Mouse (Mus musculus): ENCODE measurements at regions not wholly inside any gene's neighbourhood (a gene's known extent, or its start where the extent isn't known, plus 50 kb on each side); places are given as distances from the start of the nearest gene placed in this dataset.
A peak's percentile ranks its signal among the peaks of the same experiment; 100 is the strongest.

DNA sequence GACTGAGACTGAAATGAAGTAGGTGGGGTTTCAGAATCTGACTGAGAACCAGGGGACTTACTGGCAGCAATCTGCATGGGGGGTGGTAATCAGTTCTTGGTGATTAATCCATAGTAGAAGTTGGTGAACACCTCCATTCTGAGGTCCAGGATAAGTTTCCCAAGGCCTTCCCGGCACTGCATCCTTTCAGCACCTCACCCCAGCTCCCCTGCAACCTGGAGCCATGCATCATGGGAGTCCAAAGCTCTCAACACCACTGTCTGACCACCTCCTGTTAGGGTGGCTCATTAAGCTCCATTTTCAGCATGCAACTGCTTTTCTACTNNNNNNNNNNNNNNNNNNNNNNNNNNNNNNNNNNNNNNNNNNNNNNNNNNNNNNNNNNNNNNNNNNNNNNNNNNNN, 157.0 kb downstream of the Cyp26b1 start:
- no peak for DNase-seq (ENCODE audit: low spot score)

DNA sequence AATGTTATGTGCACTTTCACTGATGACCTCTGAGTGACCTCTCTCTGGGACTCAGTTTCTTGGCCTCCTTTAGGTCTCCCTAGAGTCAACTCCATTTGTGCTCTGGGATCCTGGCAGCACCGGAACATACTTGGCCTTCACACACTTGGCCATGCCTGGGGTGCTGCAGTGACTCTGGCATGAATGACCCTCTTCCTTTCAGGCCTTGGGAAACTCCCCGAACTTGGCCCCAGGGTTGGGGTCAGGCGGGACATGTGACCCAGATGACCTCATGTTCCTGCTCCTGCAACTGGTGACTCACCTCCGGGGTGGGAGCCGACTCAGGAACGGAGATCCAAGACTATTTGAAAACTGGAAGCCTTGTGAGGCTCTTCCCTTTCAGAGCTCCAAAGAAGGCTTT, 159.2 kb downstream of the Cyp26b1 start:
- no peak for DNase-seq (ENCODE audit: low spot score)

DNA sequence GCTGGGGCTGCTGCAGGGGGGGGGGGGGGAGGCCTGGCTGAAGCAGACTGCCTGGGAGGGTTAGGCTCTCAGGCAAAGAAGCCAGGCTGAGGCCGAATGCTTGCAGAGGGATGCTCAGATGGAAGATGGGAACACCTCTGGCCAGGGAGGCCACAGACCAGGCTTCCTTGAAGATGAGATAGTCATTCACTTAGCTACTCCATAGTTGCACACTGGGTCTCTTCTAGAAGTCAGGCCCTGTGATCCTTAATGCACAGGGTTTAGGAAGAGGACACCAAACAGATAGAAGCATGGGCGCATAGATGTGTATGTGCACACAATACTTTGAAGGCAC, 162.1 kb downstream of the Cyp26b1 start:
- DNase-seq (ENCODE audit: low spot score): no peak

DNA sequence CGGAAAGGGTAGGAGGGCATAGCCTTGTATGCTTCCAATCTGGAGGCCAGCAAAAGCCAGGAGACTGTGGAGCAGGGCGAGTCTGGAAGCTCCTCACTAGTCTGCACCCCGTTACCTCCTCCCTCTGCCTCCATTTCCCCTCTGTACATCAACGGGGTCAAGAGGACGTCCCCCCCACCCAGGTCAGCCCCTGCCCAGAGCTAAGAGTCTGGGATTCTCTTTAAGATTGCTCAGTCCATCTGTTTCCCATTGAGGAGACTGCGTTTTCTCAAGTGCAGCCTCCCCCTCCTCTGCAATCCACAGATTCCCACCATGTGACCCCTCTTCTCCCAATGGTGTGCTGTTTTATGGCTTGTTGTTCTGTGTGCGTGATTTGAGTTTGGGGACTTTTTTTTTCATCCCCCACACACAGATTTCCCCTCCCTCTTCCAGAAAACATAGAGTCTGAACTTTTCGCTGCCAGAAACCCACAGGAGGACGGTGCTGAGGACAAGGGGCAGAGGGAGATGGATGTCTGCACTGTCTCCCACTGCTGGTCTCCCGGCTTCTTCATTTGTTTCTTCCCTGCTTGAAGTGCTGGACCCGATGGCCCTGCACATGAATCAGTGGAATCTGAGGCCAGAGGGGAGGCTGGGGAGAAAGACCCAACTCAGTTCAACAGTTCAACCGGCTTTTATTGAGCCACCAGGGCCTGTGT, 162.6 kb downstream of the Cyp26b1 start:
- DNase-seq (ENCODE audit: low spot score): no peak

DNA sequence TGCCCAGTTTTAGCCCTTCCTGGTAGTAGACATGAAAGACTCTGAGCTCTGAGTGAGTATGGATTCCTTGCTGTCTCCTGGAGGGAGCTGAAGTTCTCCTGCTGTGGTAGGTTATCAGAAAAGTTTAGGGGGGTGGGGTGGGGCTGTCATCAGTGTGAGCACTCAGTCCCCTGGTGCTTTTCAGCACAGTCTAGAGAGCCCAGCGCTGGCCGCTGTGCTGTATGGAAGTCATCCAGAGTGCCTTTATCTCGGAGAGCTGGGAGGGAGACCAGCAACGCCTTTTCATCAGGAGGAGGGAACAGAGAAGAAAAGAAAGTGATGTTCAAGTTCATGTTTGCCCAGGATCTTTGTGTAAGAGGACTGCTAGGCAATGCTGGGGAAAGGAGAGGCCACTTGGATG, 163.6 kb downstream of the Cyp26b1 start:
- no peak for DNase-seq (ENCODE audit: low spot score)

DNA sequence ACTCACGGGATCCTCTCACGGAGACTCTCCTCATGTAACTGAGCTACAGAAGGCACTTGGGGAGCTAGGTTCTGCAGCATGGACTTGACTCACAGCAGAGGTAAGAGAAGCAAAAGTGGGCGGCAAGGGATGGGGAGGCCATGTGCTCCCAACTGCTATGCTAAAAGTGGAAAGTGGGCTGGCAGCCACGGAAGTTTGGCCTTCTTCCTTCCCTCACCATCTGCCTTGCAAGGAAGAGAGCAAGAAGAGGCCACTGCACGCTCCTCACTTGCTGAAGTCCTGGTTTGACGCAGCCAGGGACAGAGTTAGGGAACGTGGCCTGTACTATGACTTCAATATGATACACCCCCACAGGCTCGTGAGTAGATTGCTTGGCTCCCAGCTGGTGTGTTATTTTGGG, 164.5 kb downstream of the Cyp26b1 start:
- DNase-seq (ENCODE audit: low spot score): no peak

DNA sequence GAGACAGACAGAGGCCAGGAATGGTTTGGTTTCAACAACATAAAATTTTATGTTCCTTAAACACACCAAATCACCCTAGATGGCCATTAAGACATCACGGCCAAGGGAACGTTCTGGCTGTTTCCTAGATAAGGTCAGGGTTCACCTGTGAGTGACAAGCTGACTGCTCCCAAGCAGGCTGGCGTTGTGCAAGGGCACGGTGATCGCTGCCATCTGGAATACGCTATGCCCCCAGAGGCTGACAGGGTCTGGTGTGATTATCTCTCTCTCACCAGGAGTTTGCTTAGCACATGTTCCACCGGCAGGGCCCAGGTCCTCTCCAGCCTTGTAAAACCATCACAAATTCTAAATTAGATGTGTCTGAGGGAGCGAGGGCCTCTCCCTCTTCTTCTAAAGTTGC, 167.0 kb downstream of the Cyp26b1 start:
- no peak for DNase-seq (ENCODE audit: low spot score)

DNA sequence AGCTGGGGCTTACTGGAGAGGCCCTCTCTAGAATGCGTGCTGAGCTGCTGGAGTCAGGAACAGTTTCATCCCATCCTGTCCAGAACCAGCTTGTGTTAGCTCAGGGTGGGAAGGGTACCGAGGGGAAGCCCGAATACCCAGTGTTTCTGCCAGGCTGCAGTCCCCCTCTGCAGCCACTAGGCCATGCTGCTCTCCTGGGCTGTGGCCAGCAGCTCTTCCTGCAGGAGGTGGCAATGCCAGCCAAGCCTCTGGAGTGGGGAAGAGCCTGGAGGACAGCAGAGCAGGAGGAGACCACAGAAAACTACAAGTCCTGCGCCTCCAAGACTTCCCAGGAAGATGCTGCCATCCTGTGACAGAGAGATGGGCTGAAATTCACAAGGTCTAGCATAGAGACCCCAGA, 167.9 kb downstream of the Cyp26b1 start:
- DNase-seq (ENCODE audit: low spot score): no peak

DNA sequence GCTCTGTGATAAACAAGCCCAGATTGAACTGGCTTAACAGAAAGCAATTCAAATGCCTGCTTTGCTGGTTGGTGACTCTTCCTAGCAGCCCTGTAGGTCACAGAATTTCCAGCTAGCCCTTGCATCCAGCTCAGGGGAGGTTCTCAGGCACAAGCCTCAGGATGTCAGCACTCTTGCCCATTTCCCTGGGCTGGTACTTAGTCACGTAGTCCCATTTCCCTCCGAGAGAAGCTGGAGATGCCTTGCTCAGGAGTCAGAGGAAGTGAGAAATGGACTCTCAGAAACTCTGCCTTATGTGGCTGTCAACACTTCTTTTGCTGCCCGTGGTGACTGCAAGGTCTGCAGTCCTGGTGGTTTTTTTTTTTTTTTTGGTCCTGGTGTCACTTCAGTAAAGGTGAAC, 170.8 kb downstream of the Cyp26b1 start:
- DNase-seq (ENCODE audit: low spot score): no peak

DNA sequence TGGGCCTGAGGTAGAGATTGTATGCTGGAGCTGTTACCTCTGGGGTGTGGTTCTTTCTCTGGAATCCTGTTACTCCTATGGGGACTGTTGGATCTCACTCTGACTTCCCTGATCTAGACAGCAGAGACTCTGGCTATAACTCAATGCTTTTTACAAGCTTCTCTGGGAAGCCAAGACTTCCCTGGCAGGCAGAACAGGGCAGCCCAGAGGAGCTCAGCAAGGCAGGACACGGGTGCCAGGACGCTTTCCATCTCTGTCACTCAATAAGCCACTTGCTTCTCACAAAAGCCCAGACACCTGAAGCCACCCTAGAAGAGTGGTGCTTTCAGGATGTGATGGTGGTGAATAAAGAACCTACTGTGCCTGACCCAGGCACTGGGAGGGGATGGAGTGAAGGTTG, 174.0 kb downstream of the Cyp26b1 start:
- no peak for DNase-seq (ENCODE audit: low spot score)

DNA sequence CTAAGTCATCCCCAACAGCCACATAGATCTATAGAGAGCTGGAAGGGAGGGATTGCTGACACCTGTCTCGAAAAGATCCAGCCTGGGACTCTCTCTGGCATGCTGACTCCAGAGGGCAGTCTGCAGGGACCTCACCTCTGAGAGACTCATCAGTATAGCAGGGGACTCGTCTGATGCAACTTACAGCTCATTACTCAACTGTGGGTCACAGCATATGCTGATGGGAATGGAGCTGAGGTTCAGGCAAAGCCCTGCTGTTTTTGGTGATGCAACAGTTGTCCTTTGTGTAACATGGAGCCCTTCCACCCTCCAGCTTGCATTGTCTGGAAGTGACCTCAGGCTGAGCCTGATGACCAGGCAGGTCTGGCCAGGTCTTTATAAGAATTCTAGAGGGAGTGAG, 174.4 kb downstream of the Cyp26b1 start:
- DNase-seq (ENCODE audit: low spot score): no peak

DNA sequence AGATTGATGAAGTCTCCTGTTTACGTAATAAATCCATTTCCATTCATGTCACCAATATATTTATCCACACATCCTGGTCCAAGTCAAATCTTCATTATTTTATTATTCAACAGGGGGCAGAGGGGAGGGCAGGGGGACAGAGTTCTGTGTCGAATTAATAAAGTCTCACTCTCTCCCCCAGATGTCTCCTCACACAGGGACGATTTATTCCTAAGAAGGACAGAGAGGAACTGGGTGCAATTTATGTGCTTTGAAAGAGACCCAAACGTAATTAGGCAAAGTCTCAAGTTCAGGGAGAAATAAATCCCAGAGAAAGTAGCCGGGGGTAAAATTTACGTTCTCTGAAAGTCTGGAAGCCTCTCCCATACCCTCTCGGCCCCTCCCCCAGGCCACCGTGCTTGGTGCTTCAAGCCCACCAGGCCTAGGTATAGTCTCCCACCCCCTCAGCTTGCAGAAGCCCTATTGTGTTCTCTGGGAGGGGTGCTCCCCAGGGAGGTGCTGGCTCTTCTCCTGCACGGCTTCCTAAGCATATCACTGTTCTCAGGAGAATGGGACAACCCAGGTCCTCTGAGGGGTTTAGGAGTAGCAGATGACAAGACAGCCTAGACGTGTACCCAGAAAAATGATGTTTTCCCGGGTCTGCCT, 176.6 kb downstream of the Cyp26b1 start:
- DNase-seq (ENCODE audit: low spot score): no peak

DNA sequence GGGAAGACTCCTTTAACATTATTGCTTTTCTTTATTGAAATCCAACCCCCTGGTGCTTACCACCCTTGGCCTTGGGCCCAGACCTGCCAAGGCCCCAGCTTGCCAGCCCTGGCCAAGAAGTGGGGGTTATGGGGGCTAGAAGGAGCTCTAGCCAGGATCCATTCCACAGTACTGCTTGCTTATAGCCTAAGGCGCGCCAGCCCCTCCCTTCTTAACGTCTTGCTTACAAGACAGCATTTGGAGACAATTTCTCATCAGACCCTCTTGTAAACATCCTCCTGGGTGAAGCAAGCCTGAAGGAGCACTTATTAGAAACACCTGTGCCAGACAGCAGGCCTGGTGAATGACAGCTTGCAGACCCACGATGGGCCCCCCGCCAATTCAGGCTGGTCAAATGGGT, 179.3 kb downstream of the Cyp26b1 start:
- DNase-seq (ENCODE audit: low spot score): no peak

DNA sequence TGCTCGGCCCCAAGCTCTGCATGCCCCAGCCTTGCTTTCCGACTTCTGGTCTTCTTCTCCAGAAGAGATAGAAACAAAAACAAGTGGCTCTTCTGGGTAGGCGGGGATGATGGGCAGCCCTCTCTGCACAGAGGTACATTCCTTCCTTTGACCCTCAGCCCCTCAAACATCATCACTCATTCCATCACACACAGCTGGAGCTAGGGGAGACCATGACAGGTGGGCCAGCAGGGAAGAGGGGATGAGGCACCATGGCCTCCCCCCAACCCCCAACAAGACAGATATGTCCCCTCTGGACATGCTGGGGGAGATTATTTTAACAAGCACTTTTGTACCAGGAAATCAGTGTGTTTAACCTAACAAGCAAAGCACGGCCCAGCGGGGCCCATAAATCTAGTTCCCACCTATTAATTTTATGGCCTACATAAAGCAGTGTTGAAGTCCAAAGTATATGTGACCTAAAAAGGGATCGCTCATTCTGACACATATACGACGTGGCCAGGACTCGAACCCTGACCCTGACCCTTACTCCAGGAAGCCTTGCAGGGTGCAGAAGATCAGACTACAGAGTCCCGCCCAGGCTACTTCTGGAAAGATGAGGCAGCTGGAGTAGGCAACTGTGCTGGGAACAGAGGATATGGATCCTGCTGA, 183.7 kb downstream of the Cyp26b1 start:
- DNase-seq (ENCODE audit: low spot score): no peak

DNA sequence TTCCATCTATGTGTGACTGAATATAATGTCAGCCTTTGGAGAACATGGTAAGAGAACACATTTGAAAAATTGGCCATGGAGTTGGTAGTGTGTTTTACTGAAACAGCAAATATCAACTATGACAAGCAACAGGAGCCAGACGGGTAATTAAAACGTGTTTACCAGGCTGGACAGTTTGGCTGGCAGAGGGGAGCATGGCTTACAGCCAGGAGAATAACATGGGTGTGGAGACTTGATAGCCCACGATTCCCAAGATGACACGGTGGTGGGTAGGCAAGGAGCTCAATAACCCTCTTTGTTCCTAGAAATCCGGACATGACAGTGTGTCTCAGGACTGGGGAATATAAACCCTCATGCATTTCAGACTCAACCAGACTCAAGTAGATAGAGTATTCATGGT, 185.2 kb downstream of the Cyp26b1 start:
- DNase-seq (ENCODE audit: low spot score): no peak

DNA sequence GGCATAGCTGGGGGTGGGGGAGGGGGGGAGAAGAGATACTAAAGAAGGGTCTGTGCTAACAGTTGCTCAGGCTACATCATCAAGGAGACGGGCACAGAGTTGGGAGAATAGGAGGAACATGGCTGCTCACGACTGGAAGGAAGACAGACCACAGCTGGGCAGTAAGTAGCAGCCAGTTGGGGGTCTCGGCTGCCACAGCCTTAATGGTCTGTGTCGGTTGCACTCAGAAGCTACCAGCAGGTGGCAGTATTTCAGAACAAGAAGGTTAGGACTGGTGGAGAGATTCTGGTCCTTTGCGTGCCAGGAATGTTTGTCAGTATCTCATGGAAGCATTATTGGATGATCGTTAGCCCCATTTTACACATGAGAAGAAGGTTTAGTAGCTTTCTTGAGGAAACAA, 185.9 kb downstream of the Cyp26b1 start:
- DNase-seq (ENCODE audit: low spot score): peak; percentile 32

DNA sequence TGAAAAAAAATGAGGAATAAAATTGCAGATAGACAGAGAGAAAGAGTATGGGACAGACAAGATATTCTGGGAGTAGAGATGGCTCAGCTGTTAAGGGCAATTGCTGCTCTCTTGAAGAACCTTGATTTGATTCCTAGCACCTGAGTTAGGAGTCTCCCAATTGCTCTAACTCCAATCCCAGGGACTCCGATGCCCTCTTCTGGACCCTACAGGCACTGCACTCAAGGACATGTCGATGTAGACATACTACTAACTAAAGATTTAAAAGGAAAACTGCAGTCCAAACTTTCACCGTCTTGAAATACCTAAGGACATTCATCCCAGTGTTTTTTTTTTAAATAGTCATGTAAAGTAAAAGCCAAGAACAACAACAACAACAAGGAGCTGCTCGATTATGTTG, 189.0 kb downstream of the Cyp26b1 start:
- no peak for DNase-seq (ENCODE audit: low spot score)

DNA sequence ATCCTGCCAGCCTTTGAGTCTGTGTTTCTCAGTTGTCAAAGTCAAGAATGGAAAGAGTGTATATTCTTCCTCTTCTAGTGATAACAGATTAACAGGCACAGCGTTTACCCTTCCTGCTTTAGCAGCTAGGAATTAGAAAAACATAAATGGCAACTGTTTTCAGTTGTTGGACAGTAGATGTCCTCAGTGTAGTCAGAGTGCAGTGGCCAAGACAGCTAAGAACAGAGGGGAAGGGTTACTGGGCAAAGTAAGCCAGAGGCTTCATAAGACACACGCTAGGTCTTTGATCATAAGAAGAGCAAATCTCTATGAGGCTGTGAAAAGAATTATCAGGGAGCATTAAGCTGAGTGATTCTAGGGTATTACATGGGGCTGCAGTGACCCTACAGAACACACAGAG, 191.3 kb downstream of the Cyp26b1 start:
- DNase-seq (ENCODE audit: low spot score): no peak

DNA sequence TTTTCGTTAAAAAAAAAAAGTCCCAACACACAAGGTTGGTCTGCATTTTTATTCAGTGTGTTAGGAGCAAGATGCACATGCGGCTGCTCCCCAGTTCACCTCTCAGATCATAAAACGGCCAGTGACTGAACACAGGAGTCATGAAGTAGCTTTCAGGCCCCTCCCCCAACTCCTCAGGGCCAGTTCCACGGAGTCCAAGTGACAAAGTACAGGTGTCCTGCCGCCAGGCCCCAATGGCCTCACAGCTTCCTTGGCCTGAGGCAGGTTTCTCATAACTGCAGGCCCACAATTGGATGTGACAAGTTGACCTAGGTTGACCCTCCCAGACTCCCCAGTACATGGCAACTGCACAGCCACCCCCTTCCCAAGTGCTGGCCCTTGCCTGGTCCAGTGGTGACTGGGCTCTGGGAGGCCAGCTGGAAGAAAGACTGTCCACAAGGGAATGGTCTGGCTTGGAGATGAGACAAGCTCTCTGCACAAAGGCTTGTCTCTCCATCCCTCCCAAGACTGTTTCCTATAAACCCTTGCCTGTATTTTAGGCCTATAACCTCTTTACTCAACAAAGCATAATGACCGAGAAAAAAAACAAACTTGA, 199.1 kb downstream of the Cyp26b1 start:
- no peak for DNase-seq (ENCODE audit: low spot score)

DNA sequence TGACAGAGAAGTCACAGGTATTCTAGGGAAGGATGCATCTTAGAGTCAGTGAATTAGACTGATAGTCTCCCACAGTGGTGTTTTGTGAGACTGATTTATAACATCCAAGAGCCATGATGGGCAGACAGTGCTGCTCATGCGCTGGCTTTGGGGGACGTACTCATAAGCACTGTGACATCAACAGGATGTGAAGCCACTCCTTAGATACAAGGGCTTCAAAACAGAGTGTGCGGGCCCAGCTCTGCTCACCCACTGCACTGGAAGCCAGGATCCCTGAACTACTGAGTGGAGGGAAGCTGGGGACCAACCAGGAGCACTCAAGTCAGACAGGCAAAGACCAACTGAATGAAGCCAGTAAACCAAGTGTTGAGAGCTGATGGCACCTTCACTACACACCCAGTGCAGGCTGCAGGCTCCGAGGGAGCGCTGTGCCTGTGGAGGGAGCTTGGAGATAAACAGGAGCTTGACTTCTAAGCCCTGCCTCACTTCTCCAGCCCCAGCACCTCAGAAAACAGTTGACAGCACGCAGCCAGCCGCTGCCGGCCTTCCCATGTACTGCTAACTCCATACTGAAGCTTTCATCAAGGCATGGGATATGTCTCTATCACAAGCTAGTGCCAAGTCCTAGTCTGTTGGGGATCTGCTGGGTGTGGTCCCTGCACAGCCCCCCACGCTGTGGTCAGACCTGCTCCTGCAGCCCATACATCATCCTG, 200.0 kb downstream of the Cyp26b1 start:
- DNase-seq (ENCODE audit: low spot score): no peak

DNA sequence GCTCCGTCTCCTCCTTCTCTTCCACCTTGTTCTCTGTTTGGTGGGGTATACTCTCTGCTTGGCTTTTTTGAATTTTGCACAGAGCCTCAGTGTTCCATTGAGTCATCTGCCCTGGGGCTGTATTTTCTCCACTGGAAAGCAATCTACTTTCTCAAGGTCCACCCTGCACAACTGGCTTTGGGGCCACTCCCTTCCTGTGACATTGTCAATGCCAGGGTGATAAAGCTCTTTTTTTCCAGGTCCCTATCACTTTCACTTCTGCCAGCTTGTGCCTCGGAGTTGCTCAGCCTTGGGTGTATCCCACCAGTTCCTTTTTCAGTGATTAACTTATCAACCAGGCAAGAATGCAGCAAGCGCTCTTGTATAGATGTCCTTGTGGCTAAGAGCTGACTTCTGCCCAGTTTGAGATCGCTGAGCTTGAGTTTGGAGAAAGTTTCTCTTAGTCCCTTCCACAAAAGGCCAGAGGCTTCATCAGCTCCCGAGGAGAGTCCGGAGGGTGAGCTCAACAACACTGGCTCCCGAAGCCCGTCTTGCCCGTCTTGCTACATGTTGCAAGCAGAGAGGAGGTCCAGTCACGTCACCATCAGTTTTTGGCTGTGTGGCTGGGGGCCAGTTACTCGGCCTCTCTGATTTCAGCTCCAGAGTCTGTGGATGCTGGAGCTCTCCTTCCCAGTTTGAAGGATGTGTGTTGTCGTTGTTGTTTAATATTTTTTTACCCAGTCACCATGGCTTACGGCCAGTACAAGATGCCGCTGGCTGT, 200.8 kb downstream of the Cyp26b1 start:
- no peak for DNase-seq (ENCODE audit: low spot score)

DNA sequence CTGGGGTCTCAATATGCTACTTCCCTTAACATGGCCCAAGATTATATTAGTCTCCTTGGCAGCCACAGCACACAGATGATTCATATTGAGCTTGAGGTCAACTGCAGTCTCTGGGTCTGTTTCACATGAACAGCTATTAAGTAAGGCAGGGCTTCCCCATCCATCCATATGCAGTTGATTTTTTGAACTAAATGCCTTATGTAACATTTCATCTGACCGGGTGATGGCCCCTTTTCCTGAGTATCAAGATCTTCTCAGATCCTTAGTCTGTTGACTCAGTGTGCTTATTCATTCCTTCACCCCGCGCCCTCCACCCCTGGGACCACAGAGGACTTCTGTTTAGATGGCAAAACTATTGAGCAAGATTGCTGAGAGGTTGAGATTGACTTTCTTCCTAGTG, 202.7 kb downstream of the Cyp26b1 start:
- DNase-seq (ENCODE audit: low spot score): no peak
